Mouse (Mus musculus): Measurements from ENCODE around the gene Ncs1.

DNA sequence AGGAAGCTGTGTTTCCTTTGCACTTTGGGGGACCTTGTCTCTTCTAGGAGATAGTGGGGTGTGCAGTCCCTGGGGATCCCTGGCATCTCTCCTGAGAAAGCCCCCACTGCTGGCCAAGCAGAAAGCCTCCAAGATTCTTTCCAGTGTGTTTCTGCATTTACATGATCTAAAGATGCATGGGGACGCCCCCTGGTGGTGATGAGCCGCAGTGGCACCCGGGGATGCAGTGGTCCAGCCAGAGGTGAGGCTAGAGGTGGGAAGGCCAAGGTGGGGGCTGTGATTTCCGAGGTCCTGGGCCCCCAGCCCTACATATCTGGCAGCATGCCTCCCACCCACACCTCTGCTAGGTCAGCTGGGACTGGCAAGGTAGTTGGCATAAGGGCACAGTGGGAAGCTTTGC, 49.4 kb downstream of the Ncs1 start:
- TF ChIP-seq FLI1 (IDR thresholded peaks at IDR 0.05; ENCODE audit: low read length) (no peak), GATA1 (IDR thresholded peaks at IDR 0.05; ENCODE audit: borderline replicate concordance, low read length) (no peak)
